Mouse (Mus musculus): Measurements from ENCODE around the gene Fcer1g. TPM values are rescaled to one million over a fixed set of nuclear protein-coding genes. Genes with fewer than 3 reads are reported as not detected.
A peak's percentile ranks its signal among the peaks of the same experiment; 100 is the strongest.

Fcer1g gene
- total and polyA plus RNA-seq, 2 experiments from 2014 or later = 30.6 to 34.6 TPM

- H3K4me2 ChIP-seq (ENCODE audit: low read depth, low read length) = no peak overlapping the region
- no peaks in the 10 kb centered on the region for H3K27me3 ChIP-seq (ENCODE audit: insufficient read depth, low read length)
- no peak overlapping the region for H3K9ac ChIP-seq (replicated peaks; ENCODE audit: low read length)
- TF ChIP-seq CTCF (IDR thresholded peaks at IDR 0.05; ENCODE audit: low read depth) = no peak
- peaks cover 10% of the 10 kb centered on the region; the same call in 1 of the 2 replicates for H3K4me1 ChIP-seq (ENCODE audit: insufficient read depth, low read length)
- WGBS = 68% methylated on average over 4 of the region's 4 CpGs
- H3K27ac ChIP-seq = no peak overlapping the region
- DNase-seq (ENCODE audit: low spot score) (no peak), ATAC-seq (no peak)
- no peak overlapping the region for H3K4me3 ChIP-seq (ENCODE audit: low read length)
- no peaks in the 10 kb centered on the region for H3K9me3 ChIP-seq (ENCODE audit: low read length)
- no peaks in the 10 kb centered on the region for H3K36me3 ChIP-seq (ENCODE audit: insufficient read depth, low read length)
Measured at GRCm38 (mm10) chr1:171265971-171266744, 32.0 kb upstream of the Fcer1g start.

DNA sequence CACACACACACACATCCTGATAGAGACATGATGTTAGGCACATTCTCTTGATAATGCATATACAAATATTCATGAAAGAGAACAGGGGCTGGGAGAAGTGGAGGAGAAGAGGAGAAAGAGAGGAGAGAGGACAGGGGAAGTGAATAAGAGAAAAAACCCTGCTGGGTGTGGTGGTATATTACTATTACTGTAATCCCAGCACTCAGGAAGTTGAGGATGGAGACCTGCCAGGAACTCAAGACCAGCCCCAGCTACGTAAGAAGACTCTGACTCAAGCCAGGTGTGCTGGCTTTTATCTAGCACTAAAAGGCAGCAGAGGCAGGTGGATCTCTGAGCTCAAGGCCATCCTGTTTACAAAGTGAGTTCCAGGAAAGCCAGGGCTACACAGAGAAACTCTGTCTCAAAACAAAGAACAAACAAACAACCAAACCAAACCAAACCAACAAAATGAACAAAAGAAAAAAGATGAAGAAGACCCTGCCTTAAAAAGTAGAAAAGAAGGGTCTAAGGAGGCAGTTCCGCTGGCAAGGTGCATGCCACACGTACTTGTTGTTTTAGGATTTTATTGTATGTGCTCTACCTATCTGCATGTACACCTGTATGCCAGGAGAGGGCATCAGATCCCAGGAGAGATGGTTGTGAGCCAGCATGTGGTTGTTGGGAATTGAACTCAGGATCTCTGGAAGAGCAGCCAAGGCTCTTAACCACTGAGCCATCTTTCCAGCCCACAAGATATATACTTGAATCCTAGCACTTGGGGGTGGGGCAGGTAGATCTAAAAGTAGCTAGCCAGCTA, 29.7 kb upstream of the Fcer1g start:
- Histone ChIP-seq H3K36me3 (ENCODE audit: insufficient read depth, low read length) (no peaks in the 10 kb centered on the region), H3K27me3 (ENCODE audit: insufficient read depth, low read length) (no peaks in the 10 kb centered on the region), H3K4me3 (ENCODE audit: low read length) (no peak overlapping the region), H3K4me1 (ENCODE audit: insufficient read depth, low read length) (peaks cover 6% of the 10 kb centered on the region; the same call in 1 of the 2 replicates), H3K4me2 (ENCODE audit: low read depth, low read length) (peak overlapping the region; percentile 61), H3K9ac (replicated peaks; ENCODE audit: low read length) (no peak overlapping the region), H3K27ac (peak overlapping the region; percentile 63), H3K9me3 (ENCODE audit: low read length) (no peaks in the 10 kb centered on the region)
- no peak for ATAC-seq
- no peak; the same call in 1 of the 2 replicates for TF ChIP-seq CTCF (IDR thresholded peaks at IDR 0.05; ENCODE audit: low read depth)
- WGBS = 71% methylated on average over 3 of the region's 3 CpGs
- no peak for DNase-seq (ENCODE audit: low spot score)

GRCm38 (mm10) chr1:171263185-171263611, 29.0 kb upstream of the Fcer1g start:
- peak overlapping the region; percentile 30; the same call in 1 of the 2 replicates for H3K4me3 ChIP-seq (ENCODE audit: low read length)
- TF ChIP-seq CTCF (IDR thresholded peaks at IDR 0.05; ENCODE audit: low read depth) = no peak
- DNase-seq (ENCODE audit: low spot score) (peak; percentile 89), ATAC-seq (peak; percentile 97)
- no peaks in the 10 kb centered on the region for H3K36me3 ChIP-seq (ENCODE audit: insufficient read depth, low read length)
- no peaks in the 10 kb centered on the region for H3K9me3 ChIP-seq (ENCODE audit: low read length)
- H3K9ac ChIP-seq (replicated peaks; ENCODE audit: low read length) = no peak overlapping the region
- peaks cover 6% of the 10 kb centered on the region; the same call in 1 of the 2 replicates for H3K4me1 ChIP-seq (ENCODE audit: insufficient read depth, low read length)
- H3K4me2 ChIP-seq (ENCODE audit: low read depth, low read length) = peak overlapping the region; percentile 61
- H3K27me3 ChIP-seq (ENCODE audit: insufficient read depth, low read length) = no peaks in the 10 kb centered on the region
- peak overlapping the region; percentile 82 for H3K27ac ChIP-seq
- WGBS = 4% methylated on average over 2 of the region's 2 CpGs

DNA sequence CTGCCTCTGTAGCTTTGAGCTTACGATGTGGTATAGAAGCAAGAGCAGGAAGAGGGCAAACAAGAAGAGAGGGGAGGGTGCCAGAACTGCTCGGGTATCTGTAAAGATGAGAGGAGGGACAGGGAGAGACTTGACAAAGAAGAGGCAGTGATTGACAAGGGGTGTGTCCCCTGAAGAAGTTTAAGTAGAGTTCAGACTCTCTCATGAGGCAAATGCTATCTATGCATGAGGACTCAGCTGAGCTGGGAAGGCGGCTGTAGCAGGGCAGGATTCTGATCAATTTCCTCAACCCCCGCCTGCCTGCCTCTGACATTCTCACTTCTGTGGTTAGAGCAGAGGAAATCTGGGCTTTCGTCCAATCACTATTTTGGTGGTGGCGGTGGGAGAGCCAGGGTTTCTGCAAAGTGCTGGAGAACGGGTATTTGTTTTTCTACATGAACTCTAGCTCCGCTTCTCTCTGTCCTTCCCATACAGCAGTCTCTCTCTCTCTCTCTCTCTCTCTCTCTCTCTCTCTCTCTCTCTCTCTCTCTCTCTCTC, 28.5 kb upstream of the Fcer1g start:
- ATAC-seq (peak; percentile 82), DNase-seq (ENCODE audit: low spot score) (peak; percentile 85)
- Histone ChIP-seq H3K4me3 (ENCODE audit: low read length) (peak overlapping the region; percentile 30), H3K4me1 (ENCODE audit: insufficient read depth, low read length) (peaks cover 6% of the 10 kb centered on the region; the same call in 1 of the 2 replicates), H3K9me3 (ENCODE audit: low read length) (no peaks in the 10 kb centered on the region), H3K9ac (replicated peaks; ENCODE audit: low read length) (peak overlapping the region; percentile 41), H3K27me3 (ENCODE audit: insufficient read depth, low read length) (no peaks in the 10 kb centered on the region), H3K36me3 (ENCODE audit: insufficient read depth, low read length) (no peaks in the 10 kb centered on the region), H3K27ac (peak overlapping the region; percentile 82), H3K4me2 (ENCODE audit: low read depth, low read length) (peak overlapping the region; percentile 61)
- whole genome bisulfite sequencing = under 1% methylated on average over 8 of the region's 8 CpGs
- no peak for TF ChIP-seq CTCF (IDR thresholded peaks at IDR 0.05; ENCODE audit: low read depth)

DNA sequence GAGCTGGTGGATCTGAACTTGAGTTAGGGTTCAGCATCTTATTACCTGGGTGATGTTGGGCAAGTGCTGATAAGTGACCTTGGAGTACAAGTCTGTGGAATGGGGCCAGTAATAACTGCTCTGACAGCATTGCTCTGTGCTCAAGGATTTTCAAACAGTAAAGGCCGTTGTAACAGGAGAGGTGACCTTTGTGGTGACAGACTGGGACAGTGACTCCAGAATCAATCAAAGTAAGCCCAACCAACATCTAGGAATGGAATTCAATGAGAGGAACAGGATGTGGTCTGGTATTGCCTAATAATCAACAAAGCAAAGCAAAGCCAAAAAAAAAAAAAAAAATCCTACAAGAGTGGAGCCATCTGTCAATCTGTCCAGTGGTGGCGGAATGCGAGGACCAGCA, 26.2 kb upstream of the Fcer1g start:
- Histone ChIP-seq H3K27ac (no peak overlapping the region), H3K4me1 (ENCODE audit: insufficient read depth, low read length) (peaks cover 6% of the 10 kb centered on the region; the same call in 1 of the 2 replicates), H3K4me3 (ENCODE audit: low read length) (no peak overlapping the region), H3K9me3 (ENCODE audit: low read length) (no peaks in the 10 kb centered on the region), H3K9ac (replicated peaks; ENCODE audit: low read length) (no peak overlapping the region), H3K27me3 (ENCODE audit: insufficient read depth, low read length) (no peaks in the 10 kb centered on the region), H3K36me3 (ENCODE audit: insufficient read depth, low read length) (no peaks in the 10 kb centered on the region), H3K4me2 (ENCODE audit: low read depth, low read length) (no peak overlapping the region)
- DNase-seq (ENCODE audit: low spot score) = no peak
- TF ChIP-seq CTCF (IDR thresholded peaks at IDR 0.05; ENCODE audit: low read depth) = no peak
- ATAC-seq = no peak
- WGBS = 87% methylated on average over 3 of the region's 3 CpGs

DNA sequence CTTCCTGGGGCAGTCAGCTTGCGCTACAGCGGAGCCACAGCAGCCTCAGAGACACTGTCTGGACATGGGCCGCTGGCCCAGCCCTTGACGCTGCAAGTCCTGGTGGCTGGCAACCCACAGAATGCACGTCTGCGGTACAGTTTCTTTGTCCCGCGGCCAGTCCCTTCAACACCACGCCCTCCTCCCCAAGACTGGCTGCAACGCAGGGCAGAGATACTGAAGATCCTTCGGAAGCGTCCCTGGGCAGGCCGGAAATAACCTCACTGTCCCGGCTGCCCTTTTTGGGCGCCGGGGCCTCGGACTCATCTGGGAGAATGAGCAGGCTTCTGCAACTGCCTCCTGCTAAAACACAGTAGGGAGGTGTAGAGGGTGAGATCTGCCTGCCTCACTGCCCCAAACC, 24.8 kb upstream of the Fcer1g start:
- Histone ChIP-seq H3K27me3 (ENCODE audit: insufficient read depth, low read length) (no peaks in the 10 kb centered on the region), H3K36me3 (ENCODE audit: insufficient read depth, low read length) (no peaks in the 10 kb centered on the region), H3K27ac (no peak overlapping the region), H3K9ac (replicated peaks; ENCODE audit: low read length) (no peak overlapping the region), H3K4me2 (ENCODE audit: low read depth, low read length) (no peak overlapping the region), H3K4me3 (ENCODE audit: low read length) (no peak overlapping the region), H3K9me3 (ENCODE audit: low read length) (no peaks in the 10 kb centered on the region), H3K4me1 (ENCODE audit: insufficient read depth, low read length) (peaks cover 6% of the 10 kb centered on the region; the same call in 1 of the 2 replicates)
- TF ChIP-seq CTCF (IDR thresholded peaks at IDR 0.05; ENCODE audit: low read depth) = no peak
- WGBS = 81% methylated on average over 17 of the region's 17 CpGs
- DNase-seq (ENCODE audit: low spot score) (no peak), ATAC-seq (no peak)

Measured in hindbrain, postnatal 0 days (tissue).